Mouse (Mus musculus) limb, embryonic 11.5 days (tissue): ENCODE data around the gene Ttc16. TPM values are rescaled to one million over a fixed set of nuclear protein-coding genes. Genes with fewer than 3 reads are reported as not detected.

Experiments
- ATAC-seq: fragments of 200-750 bp; cut with Nextera tagmentation; 2 replicates; pipeline ENCODE4 v1.8.0; 2017; ENCODE audit warnings: low read depth; ENCODE audit not compliant: insufficient number of reproducible peaks, low FRiP score, low TSS enrichment
- DNase-seq: peaks from one replicate; pipeline ENCODE4 v3.0.0-alpha.2; 2015; ENCODE audit warnings: low spot score
- H3K27ac ChIP-seq: fragments of 300-500 bp; sonication (generic); replicated peaks from 2 replicates; pipeline ENCODE4 v1.5.1; 2014; ENCODE audit warnings: low read depth, mild to moderate bottlenecking, low read length
- H3K27me3 ChIP-seq: fragments of 300-500 bp; sonication (generic); 2 replicates; pipeline ENCODE4 v1.6.1; 2014; ENCODE audit warnings: mild to moderate bottlenecking, low read length, mixed read lengths; ENCODE audit not compliant: control insufficient read depth, insufficient read depth
- H3K36me3 ChIP-seq: fragments of 300-500 bp; sonication (generic); 2 replicates; pipeline ENCODE4 v1.6.1; 2014; ENCODE audit warnings: mild to moderate bottlenecking, low read length, moderate library complexity, mixed read lengths; ENCODE audit not compliant: control insufficient read depth, insufficient read depth
- H3K4me1 ChIP-seq: fragments of 300-500 bp; sonication (generic); 2 replicates; pipeline ENCODE4 v1.6.1; 2014; ENCODE audit warnings: low read length, mixed read lengths; ENCODE audit not compliant: control insufficient read depth, insufficient read depth
- H3K4me2 ChIP-seq: fragments of 300-500 bp; sonication (generic); 2 replicates; pipeline ENCODE4 v1.6.1; 2014; ENCODE audit warnings: low read depth, mild to moderate bottlenecking, moderate library complexity; ENCODE audit not compliant: severe bottlenecking
- H3K4me3 ChIP-seq: fragments of 300-500 bp; sonication (generic); 2 replicates; pipeline ENCODE4 v1.5.1; 2014; ENCODE audit warnings: low read depth, low read length
- H3K9ac ChIP-seq: fragments of 300-500 bp; sonication (generic); 2 replicates; pipeline ENCODE4 v1.6.1; 2014; ENCODE audit warnings: mild to moderate bottlenecking, low read length
- H3K9me3 ChIP-seq: fragments of 300-500 bp; sonication (generic); 2 replicates; pipeline ENCODE4 v1.6.1; 2016; ENCODE audit warnings: low read length; ENCODE audit not compliant: control insufficient read depth
- WGBS: fragments of 180-500 bp; shearing (Covaris S2); extraction: QIAGEN DNeasy Blood & Tissue Kit; methylation state at CpG from one replicate; pipeline ENCODE4 v1.1.7; 2014; 5-methylcytosine and 5-hydroxymethylcytosine counted together
- microRNA counts: library from miRNA; unstranded; fragments of <30 nt; microRNA quantifications from one replicate; lab custom pipeline; 2016
- microRNA-seq: library from miRNA; unstranded; fragments of <30 nt; microRNA quantifications from one replicate; pipeline ENCODE4, GENCODE M21; 2016
- polyA plus RNA-seq: library from polyadenylated mRNA; unstranded; fragments of >200 nt; fragmentation: Nextera tagmentation; extraction: Ambion mirVana; gene quantifications from 2 replicates; pipeline ENCODE4 v1.2.1, GENCODE M21; 2014

Gene Ttc16
- polyA plus RNA-seq, 1 experiment from 2014 or later: 0.56 TPM

- peaks cover 37% of the 10 kb centered on the region for H3K36me3 ChIP-seq
- peaks cover 7% of the 10 kb centered on the region; the same call in 1 of the 2 replicates for H3K4me1 ChIP-seq
- H3K9ac ChIP-seq: no peak overlapping the region; the same call in 1 of the 2 replicates
- H3K4me2 ChIP-seq: no peak overlapping the region
- H3K4me3 ChIP-seq: no peak overlapping the region
- DNase-seq: peak; percentile 85
- 48% methylated on average over 3 of the region's 3 CpGs for WGBS
- ATAC-seq: no peak
- no peaks in the 10 kb centered on the region for H3K27me3 ChIP-seq
- no peaks in the 10 kb centered on the region for H3K9me3 ChIP-seq
- H3K27ac ChIP-seq: no peak overlapping the region
These were observed 66.8 kb downstream of the Ttc16 start for GRCm38 (mm10) chr2:32708643-32709042.

MicroRNA genes within 50 kb of the gene (microRNA counts, 519-probe panel; counts per million panel counts)
- microRNA mmu-miR-2861 (lab: Ali Mortazavi, UCI): not detected

Small RNA genes lying within 50 kb of the gene (microRNA-seq; reads per million reads assigned to microRNA genes)
- gene Mir2861 (not detected), gene Mir3960 (not detected)

Other genes starting within 250 kb of the Ttc16 start
- gene Fam102a, start 240.3 kb downstream of the Ttc16 start, polyA plus RNA-seq: 9.8 and 12.4 TPM in 2 replicates
- gene Dpm2, start 204.8 kb downstream of the Ttc16 start, polyA plus RNA-seq: 89.0 and 98.6 TPM in 2 replicates
- gene Pip5kl1, start 200.8 kb downstream of the Ttc16 start, polyA plus RNA-seq: 3.3 and 4.0 TPM in 2 replicates
- gene 9430097D07Rik, start 199.9 kb downstream of the Ttc16 start, polyA plus RNA-seq: 0.33 and 0.34 TPM in 2 replicates
- gene St6galnac4, start 188.5 kb downstream of the Ttc16 start, polyA plus RNA-seq: 21.2 and 21.5 TPM in 2 replicates
- gene St6galnac6, start 175.9 kb downstream of the Ttc16 start, polyA plus RNA-seq: 6.5 and 7.5 TPM in 2 replicates
- gene Ak1, start 153.9 kb downstream of the Ttc16 start, polyA plus RNA-seq: 25.4 and 29.8 TPM in 2 replicates
- gene Eng, start 129.0 kb downstream of the Ttc16 start, polyA plus RNA-seq: 19.3 TPM in 2 replicates
- gene Fpgs, start 71.5 kb downstream of the Ttc16 start, polyA plus RNA-seq: 22.1 and 23.2 TPM in 2 replicates
- 98.3 and 101 TPM in 2 replicates for gene Cdk9, start 62.6 kb downstream of the Ttc16 start, polyA plus RNA-seq
- 12.2 and 13.1 TPM in 2 replicates for gene Sh2d3c, start 54.6 kb downstream of the Ttc16 start, polyA plus RNA-seq
- 0.13 TPM in 1 of 2 replicates, not detected in the other for gene 6330409D20Rik, start 34.6 kb downstream of the Ttc16 start, polyA plus RNA-seq
- gene Tor2a, start 18.4 kb downstream of the Ttc16 start, polyA plus RNA-seq: 58.5 and 60.2 TPM in 2 replicates
- 3.7 and 5.2 TPM in 2 replicates for gene Ptrh1, start 153 bp upstream of the Ttc16 start, polyA plus RNA-seq
- 0.27 and 0.37 TPM in 2 replicates for gene Cfap157, start 8.8 kb upstream of the Ttc16 start, polyA plus RNA-seq
- 15.2 and 17.7 TPM in 2 replicates for gene Stxbp1, start 71.6 kb upstream of the Ttc16 start, polyA plus RNA-seq
- gene Fam129b, start 100.5 kb upstream of the Ttc16 start, polyA plus RNA-seq: 18.6 and 23.2 TPM in 2 replicates
- gene Rpl12, start 185.9 kb upstream of the Ttc16 start, polyA plus RNA-seq: 191 and 198 TPM in 2 replicates
- 6.0 and 7.0 TPM in 2 replicates for gene Lrsam1, start 186.0 kb upstream of the Ttc16 start, polyA plus RNA-seq
- 10.9 and 14.2 TPM in 2 replicates for gene Slc2a8, start 206.4 kb upstream of the Ttc16 start, polyA plus RNA-seq